In the genomic region with DNA sequence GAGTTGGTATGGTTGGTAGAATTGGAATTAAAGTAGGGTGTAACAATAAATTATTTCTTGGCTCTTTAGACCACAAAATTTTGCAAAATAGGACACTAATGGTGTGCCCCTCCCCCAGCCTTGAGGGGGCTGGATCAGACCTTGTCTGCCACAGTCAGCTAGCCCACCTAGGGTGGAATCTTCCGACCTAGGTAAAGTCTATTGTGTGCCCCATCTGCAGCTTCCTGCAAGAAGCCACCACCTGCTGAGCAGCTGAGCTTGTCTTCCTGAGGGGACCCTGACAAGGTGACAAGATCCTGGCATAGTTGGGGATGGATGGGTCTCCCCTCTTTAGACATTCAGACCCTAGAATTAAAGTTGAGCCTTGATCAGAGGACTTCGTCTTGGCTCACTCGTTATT, we compare ENCODE assay signal across 28 mouse cellular contexts. TPM values are rescaled to one million over a fixed set of nuclear protein-coding genes. Genes with fewer than 3 reads are reported as not detected.
"Had no signal": no experiment of that assay in that cellular context is flagged by ENCODE, and none has a peak within 500 bp of the region (broad histone marks: within the 10 kb centered on the region; RNA-seq: fewer than 3 reads in every experiment).

No protein-coding gene starts in this region.

- H3K9ac ChIP-seq: intestine, embryonic 15.5 days; kidney, embryonic 15.5 days; limb, embryonic 12.5 days; limb, embryonic 15.5 days; liver, embryonic 14.5 days; liver, postnatal 0 days; lung, embryonic 14.5 days; midbrain, embryonic 13.5 days; neural tube, embryonic 13.5 days had no signal

- H3K27ac ChIP-seq: intestine, embryonic 15.5 days; kidney, embryonic 15.5 days; left cerebral cortex, adult 2 months; limb, embryonic 12.5 days; limb, embryonic 15.5 days; liver, embryonic 14.5 days; midbrain, embryonic 10.5 days; midbrain, embryonic 13.5 days; neural tube, embryonic 13.5 days had no signal

- H3K36me3 ChIP-seq: intestine, embryonic 15.5 days; kidney, embryonic 15.5 days; limb, embryonic 12.5 days; limb, embryonic 15.5 days; midbrain, embryonic 10.5 days; midbrain, embryonic 13.5 days; neural tube, embryonic 13.5 days had no signal

- H3K27me3 ChIP-seq: intestine, embryonic 15.5 days; kidney, embryonic 15.5 days; limb, embryonic 12.5 days; limb, embryonic 15.5 days; midbrain, embryonic 13.5 days; neural tube, embryonic 13.5 days had no signal

- DNase-seq: kidney, adult 11 months; kidney, adult 8-10 months; kidney, postnatal 10 days; kidney, postnatal 36 days; layer of hippocampus, postnatal 36 days; liver, postnatal 0 days; lung, embryonic 14.5 days; lung, postnatal 36 days; retina, postnatal 1 day; right cerebral cortex, postnatal 25 days; spleen, adult 18-20 months had no signal

- H3K4me1 ChIP-seq: intestine, embryonic 15.5 days; kidney, embryonic 15.5 days; limb, embryonic 12.5 days; limb, embryonic 15.5 days; midbrain, embryonic 10.5 days; midbrain, embryonic 13.5 days; neural tube, embryonic 13.5 days had no signal

- H3K9me3 ChIP-seq: intestine, embryonic 15.5 days; kidney, embryonic 15.5 days; limb, embryonic 12.5 days; limb, embryonic 15.5 days; megakaryocyte, embryonic 14.5 days; midbrain, embryonic 10.5 days; midbrain, embryonic 13.5 days; neural tube, embryonic 13.5 days had no signal

- H3K4me3 ChIP-seq: intestine, embryonic 15.5 days; kidney, embryonic 15.5 days; left cerebral cortex, adult 2 months; limb, embryonic 12.5 days; limb, embryonic 15.5 days; megakaryocyte, embryonic 14.5 days; midbrain, embryonic 10.5 days; midbrain, embryonic 13.5 days; myocyte; neural tube, embryonic 13.5 days had no signal

RNA-seq across cellular contexts. Expression of a gene that starts 4.7 kb away (rescaled TPM):
- polyA plus RNA-seq: intestine, embryonic 15.5 days; kidney, embryonic 15.5 days; limb, embryonic 12.5 days; limb, embryonic 15.5 days; liver, embryonic 11.5 days; liver, embryonic 14.5 days; liver, postnatal 0 days; lung, embryonic 14.5 days; lung, postnatal 0 days; midbrain, embryonic 10.5 days; midbrain, embryonic 13.5 days; midbrain, embryonic 16.5 days; myocyte; neural tube, embryonic 13.5 days; stomach, embryonic 16.5 days; testis, adult 2 months; urinary bladder, adult 2 months had no signal
